Mouse (Mus musculus): ENCODE measurements around the gene 1700113H08Rik.

Gene 1700113H08Rik

GRCm38 (mm10) chr10:87057500-87058250, at the start of gene 1700113H08Rik:
Gene 1700113H08Rik (plus strand): TSS chr10:87058045.
- peak; percentile 39 to 55 for DNase-seq

GRCm38 (mm10) chr10:87008215-87008499, 49.7 kb upstream of the 1700113H08Rik start:
- no peak for DNase-seq

DNA sequence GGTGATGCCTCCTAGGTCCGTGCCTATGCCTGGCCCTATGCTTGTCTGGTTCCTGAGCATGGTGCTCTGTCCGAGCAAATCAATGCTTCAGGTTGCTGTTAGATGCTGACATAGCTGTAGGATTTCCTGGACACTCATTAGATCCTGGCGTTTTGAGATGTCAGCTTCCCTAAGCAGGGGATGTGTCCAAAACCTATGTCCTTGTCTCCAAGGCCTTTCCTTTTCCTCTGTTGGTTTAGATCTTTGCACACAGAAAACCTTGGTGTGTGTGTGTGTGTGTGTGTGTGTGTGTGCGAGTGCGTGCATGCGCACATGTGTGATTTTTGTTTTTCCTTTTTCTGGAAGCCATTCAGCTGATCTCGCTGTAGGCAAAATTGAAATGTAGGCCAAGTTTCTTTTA, 45.8 kb upstream of the 1700113H08Rik start:
- no peak for DNase-seq

GRCm38 (mm10) chr10:87014391-87014965, 43.4 kb upstream of the 1700113H08Rik start:
- DNase-seq: no peak

DNA sequence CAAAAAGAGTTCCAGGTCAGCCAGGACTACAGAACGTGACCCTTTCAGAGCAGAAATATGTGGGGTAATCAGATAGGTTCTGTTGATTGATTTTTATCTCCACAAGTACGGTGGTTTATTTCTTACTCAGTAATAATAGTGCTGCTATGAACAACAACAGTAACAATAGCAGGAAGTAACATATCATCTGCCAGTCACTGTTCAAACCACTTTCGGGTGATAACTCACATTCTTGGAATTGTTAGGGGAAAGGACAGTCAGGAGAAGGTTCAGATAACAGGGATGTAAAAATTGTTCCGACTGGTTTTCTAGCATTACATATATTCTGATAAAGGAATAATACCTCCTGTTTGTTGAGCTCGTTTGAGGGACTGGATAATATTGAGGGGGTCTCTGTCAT, 42.4 kb upstream of the 1700113H08Rik start:
- no peak for DNase-seq

GRCm38 (mm10) chr10:87016151-87016692, 41.6 kb upstream of the 1700113H08Rik start:
- no peak for DNase-seq

- DNase-seq: no peak
These were observed 39.0 kb upstream of the 1700113H08Rik start for GRCm38 (mm10) chr10:87018876-87019275.

- DNase-seq: peak; percentile 82 to 87
These were observed 37.1 kb upstream of the 1700113H08Rik start for GRCm38 (mm10) chr10:87020711-87021110.

DNA sequence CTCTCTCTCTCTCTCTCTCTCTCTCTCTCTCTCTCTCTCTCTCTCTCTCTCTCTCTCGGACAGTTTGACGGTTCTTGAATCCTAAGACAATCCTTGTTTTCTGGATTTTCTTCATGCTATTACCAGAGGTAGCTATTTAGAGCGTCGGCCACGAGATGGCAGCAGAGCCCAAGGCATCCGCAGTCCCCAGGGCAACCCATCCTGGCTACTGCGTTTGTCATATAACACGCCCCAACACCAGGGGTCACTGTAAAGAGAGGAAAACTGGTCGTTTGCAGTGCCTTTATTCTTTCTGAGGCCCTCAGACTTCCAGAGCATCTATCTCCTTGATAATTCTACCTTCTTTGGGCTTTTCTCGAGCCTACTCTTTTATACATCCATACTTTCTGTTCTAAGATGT, 33.0 kb upstream of the 1700113H08Rik start:
- peak; percentile 96 to 97 for DNase-seq

DNA sequence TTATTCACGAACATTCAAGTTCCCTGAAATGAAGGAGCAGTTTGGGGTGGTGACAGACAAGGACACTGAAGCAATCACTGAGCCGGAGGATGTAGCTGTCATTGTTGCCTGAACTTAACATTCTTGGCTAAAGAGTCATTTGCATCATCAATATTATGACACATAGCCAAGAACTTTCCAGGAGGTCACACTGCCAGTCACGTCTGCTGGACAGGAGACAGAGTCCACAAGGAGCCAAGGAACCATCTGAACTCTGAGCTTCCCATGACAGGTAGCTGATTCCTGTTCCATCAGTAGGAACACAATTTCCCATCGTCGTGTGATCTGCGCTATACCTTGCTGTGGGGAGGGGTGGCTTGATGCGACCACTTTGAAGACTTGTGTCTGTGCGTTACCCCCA, 25.1 kb upstream of the 1700113H08Rik start:
- no peak for DNase-seq

DNA sequence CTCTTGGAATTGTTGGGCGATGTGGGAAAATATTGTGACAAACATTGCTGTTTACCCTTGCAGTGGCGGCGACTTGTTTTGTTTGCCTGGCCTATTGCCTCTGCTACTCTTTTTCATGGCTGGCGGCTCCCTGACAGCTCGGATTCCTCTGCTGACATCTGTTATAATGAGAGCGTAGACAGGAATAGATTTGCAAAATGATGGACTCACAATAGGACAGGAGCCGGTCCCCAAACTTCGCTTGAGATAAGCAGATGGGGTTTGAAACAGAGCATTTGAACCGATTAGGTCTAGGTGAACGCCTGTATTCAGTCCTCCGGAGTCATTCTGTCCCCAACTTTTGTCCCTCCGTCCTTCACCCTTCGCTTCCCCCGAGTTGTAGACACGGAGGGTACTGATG, 22.0 kb upstream of the 1700113H08Rik start:
- DNase-seq: no peak

DNA sequence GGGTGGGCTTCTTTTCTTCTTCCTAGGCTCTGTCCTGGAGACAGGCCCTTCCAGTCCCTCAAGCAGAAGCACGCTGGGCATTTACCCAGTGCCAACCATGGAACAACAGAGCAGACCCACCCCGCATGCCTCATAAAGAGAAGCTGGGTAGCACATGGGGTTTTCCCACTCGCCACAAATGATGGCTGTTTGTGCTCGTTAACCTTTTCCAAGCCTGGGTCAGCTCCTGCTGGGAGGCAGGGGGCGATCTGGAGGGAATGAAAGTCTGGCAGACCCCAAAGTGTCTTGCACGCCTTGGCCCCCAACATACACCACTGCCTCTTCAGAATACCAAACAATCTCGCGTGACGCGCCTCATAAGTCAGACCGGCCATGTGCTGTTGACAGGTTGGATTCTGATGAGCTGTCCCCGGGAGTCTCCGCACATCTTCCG, 21.6 kb upstream of the 1700113H08Rik start:
- peak in 1 of 2 experiments; percentile 14 for DNase-seq

DNA sequence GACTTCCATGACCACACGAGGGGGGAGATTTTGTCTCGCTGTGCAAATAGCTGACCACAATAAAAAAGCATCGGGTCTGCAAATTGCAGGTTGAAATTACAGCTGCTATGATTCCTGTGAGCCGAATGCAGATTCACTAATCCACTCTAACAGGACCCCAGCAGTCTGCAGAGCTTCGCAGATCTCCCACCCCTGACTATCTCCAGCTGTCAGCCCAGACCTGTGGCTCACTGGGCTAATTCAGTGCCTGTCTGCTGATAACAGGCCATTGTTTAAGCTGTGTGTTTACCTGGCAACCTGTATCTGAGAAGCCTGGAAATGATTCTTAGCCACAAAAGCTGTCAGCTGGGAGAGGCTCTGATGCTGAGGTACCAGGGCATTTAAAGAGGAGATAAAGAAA, 20.8 kb upstream of the 1700113H08Rik start:
- DNase-seq: no peak

DNA sequence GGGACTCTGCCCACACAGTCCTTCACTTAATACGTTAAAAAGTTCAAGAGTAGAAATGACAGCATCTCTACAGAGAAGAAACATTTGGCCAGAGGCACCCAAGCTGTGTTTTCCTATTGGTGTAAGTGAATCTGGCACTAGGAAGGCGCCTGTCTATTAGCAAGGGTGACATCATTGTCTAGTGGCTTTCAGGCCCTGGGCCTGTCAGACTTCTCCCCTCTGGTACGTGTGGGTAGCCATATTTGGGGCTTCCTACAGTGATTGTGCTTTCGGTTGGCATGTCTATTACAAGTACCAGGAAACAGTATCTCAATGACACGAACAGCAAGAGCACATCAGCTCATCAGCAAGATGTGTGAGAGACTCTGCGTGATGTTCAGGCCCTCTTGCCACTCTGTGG, 18.5 kb upstream of the 1700113H08Rik start:
- DNase-seq: no peak

- DNase-seq: no peak
These were observed 18.0 kb upstream of the 1700113H08Rik start for GRCm38 (mm10) chr10:87039800-87040199.

DNA sequence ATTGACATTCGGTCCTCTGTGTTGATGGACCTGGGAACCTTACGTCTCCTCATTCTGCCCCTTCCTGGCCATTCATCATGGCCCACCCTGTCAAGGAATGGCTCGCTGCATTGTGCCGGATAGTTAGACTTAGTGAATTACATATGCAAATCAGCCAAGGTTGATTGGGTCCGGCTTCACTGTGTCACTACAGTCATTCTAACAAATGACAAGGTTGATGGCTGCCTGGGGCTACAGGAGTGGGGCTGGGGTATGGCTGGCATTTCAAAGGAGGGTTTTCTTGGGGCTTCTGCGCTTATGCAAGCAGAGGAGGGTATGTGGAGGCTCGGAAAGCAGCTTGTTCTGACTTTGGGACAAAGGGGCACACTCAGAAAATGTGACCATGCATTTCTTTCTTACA, 16.6 kb upstream of the 1700113H08Rik start:
- DNase-seq: no peak

- no peak for DNase-seq
These were observed 12.6 kb upstream of the 1700113H08Rik start for GRCm38 (mm10) chr10:87045273-87045672.

DNA sequence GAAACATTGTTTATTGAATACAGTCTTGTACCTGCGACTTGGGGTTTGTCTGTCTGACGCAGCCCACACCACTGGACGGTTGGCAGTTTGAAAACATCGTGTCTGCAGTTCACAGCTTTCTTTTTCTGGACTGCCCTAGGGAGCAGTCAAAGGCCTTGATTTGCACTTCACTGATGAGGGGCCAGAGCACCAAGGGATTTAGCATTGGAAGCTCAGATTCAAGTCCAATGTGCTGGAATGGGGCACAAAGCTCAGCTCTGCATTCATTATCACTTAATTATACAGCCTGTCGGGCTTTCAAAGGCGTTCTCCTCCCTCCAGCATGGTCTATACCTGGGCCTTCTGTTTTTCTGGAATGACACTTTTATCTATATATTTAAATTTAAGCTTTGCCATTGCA, 11.4 kb upstream of the 1700113H08Rik start:
- no peak for DNase-seq

DNA sequence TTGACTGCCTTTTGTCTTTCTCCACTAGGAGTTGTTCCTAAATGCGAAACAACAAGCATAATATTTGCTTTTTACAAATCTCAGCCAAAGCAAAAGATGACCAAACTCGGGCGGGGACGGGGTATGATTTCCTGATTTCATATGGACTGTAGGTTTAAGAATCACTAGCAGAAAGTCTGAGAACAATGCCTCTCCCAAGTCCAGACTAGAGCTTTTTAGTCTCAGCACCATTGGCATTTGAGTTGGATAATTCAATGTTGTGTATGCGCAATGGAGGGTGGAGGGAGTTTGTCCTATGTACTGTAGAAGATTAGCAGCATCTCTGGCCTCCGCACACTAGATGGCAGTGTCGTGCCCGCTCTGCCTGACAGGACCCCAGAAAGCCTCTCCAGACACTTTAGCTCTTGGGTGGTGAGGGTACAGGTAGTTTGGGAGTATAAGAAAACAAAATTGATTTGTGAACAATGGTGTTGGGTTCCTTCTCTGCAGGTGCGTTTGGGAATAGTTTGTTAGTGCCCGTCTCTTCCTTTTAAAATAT, 10.8 kb upstream of the 1700113H08Rik start:
- DNase-seq: no peak

DNA sequence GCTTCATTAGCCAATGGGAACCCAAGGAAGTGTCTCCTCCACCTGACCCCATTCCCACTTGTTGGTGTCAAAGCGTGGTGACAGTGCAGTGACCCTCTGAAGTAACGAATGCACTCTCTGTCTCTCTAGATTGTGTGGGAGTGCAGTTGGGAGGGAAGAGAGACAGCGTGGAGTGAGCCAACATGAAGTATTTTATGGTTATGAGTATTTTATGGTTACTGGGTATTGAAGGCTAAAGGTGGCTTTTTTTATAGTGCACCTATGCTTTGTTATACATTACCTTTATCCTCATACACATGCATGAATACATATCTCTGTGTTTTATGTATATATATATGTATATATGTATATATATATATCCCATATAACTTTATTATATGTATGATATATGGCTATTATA, 8.7 kb upstream of the 1700113H08Rik start:
- DNase-seq: no peak

DNA sequence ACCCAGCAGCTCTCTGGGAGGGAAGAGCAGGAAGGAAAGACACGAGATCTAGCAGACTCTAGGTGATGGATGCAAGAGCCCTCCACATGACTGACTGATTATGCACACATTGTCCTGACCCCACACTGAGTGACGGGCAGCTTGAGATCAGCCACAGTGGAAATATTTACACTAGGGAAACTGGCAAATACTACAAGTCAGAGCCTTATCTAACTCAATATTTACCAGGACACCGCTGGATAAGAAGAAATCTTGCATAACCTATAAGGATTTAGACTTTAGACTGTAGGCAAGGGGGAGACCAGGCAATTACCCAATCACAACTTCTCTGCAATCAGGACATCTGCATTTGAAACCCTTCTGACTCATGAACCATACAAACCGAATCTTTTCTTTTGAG, 6.1 kb upstream of the 1700113H08Rik start:
- no peak for DNase-seq

- peak; percentile 84 to 91 for DNase-seq
These were observed 543 bp downstream of the 1700113H08Rik start for GRCm38 (mm10) chr10:87058251-87058925.

DNA sequence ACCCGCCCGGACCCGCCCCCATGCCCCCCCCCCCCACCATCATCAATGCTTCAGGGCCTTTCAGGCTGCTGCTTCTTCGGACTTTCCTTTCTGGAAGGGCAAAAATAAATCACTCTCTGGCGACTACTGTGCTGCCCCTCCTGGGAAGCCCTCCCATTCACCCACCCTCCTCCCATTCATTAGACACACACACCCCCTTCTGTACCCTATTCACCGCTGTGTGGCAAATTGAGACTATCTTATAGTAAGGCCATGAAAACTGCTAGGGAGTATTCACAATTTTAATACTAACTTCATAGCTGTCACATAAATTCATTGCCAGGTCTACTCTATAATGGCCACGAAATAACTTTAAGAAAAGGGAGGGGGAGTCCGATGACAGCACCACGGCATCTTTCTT, 1.1 kb downstream of the 1700113H08Rik start:
- no peak for DNase-seq

GRCm38 (mm10) chr10:87059447-87059846, 1.6 kb downstream of the 1700113H08Rik start:
- DNase-seq: no peak
